Mouse (Mus musculus): ENCODE results near the gene Vwc2l. TPM values are rescaled to one million over a fixed set of nuclear protein-coding genes. Genes with fewer than 3 reads are reported as not detected.

Gene Vwc2l
- not detected in 3 replicates for total RNA-seq (2017)

- no peak for ATAC-seq (replicated peaks; ENCODE audit: insufficient number of reproducible peaks, low FRiP score, low TSS enrichment, poor library complexity, severe bottlenecking)
Measured at GRCm38 (mm10) chr1:70725655-70726066, at the start of gene Vwc2l. TSS of gene Vwc2l (plus strand) at chr1:70725715.

GRCm38 (mm10) chr1:70692529-70692928 is 33.0 kb upstream of the Vwc2l start:
- ATAC-seq (replicated peaks; ENCODE audit: insufficient number of reproducible peaks, low FRiP score, low TSS enrichment, poor library complexity, severe bottlenecking), result no peak

- no peak for ATAC-seq (replicated peaks; ENCODE audit: insufficient number of reproducible peaks, low FRiP score, low TSS enrichment, poor library complexity, severe bottlenecking)
Measured at GRCm38 (mm10) chr1:70700270-70700669, 25.2 kb upstream of the Vwc2l start.

- no peak for ATAC-seq (replicated peaks; ENCODE audit: insufficient number of reproducible peaks, low FRiP score, low TSS enrichment, poor library complexity, severe bottlenecking)
Measured at GRCm38 (mm10) chr1:70703934-70704333, 21.6 kb upstream of the Vwc2l start.

- ATAC-seq (replicated peaks; ENCODE audit: insufficient number of reproducible peaks, low FRiP score, low TSS enrichment, poor library complexity, severe bottlenecking), result no peak
Measured at GRCm38 (mm10) chr1:70705821-70706220, 19.7 kb upstream of the Vwc2l start.

GRCm38 (mm10) chr1:70725045-70725444 is 470 bp upstream of the Vwc2l start:
- ATAC-seq (replicated peaks; ENCODE audit: insufficient number of reproducible peaks, low FRiP score, low TSS enrichment, poor library complexity, severe bottlenecking), result no peak

- ATAC-seq (replicated peaks; ENCODE audit: insufficient number of reproducible peaks, low FRiP score, low TSS enrichment, poor library complexity, severe bottlenecking), result no peak
Measured at GRCm38 (mm10) chr1:70787146-70787545, 61.6 kb downstream of the Vwc2l start.

- ATAC-seq (replicated peaks; ENCODE audit: insufficient number of reproducible peaks, low FRiP score, low TSS enrichment, poor library complexity, severe bottlenecking), result no peak
Measured at GRCm38 (mm10) chr1:70791636-70792035, 66.1 kb downstream of the Vwc2l start.

- no peak for ATAC-seq (replicated peaks; ENCODE audit: insufficient number of reproducible peaks, low FRiP score, low TSS enrichment, poor library complexity, severe bottlenecking)
Measured at GRCm38 (mm10) chr1:70795094-70795493, 69.6 kb downstream of the Vwc2l start.

GRCm38 (mm10) chr1:70803401-70803800 is 77.9 kb downstream of the Vwc2l start:
- no peak for ATAC-seq (replicated peaks; ENCODE audit: insufficient number of reproducible peaks, low FRiP score, low TSS enrichment, poor library complexity, severe bottlenecking)

GRCm38 (mm10) chr1:70823111-70823510 is 97.6 kb downstream of the Vwc2l start:
- ATAC-seq (replicated peaks; ENCODE audit: insufficient number of reproducible peaks, low FRiP score, low TSS enrichment, poor library complexity, severe bottlenecking), result no peak

- ATAC-seq (replicated peaks; ENCODE audit: insufficient number of reproducible peaks, low FRiP score, low TSS enrichment, poor library complexity, severe bottlenecking), result no peak
Measured at GRCm38 (mm10) chr1:70833262-70833661, 107.7 kb downstream of the Vwc2l start.

- ATAC-seq (replicated peaks; ENCODE audit: insufficient number of reproducible peaks, low FRiP score, low TSS enrichment, poor library complexity, severe bottlenecking), result no peak
Measured at GRCm38 (mm10) chr1:70842222-70842621, 116.7 kb downstream of the Vwc2l start.

- no peak for ATAC-seq (replicated peaks; ENCODE audit: insufficient number of reproducible peaks, low FRiP score, low TSS enrichment, poor library complexity, severe bottlenecking)
Measured at GRCm38 (mm10) chr1:70845276-70845675, 119.8 kb downstream of the Vwc2l start.

- no peak for ATAC-seq (replicated peaks; ENCODE audit: insufficient number of reproducible peaks, low FRiP score, low TSS enrichment, poor library complexity, severe bottlenecking)
Measured at GRCm38 (mm10) chr1:70851633-70852390, 126.3 kb downstream of the Vwc2l start.

- no peak for ATAC-seq (replicated peaks; ENCODE audit: insufficient number of reproducible peaks, low FRiP score, low TSS enrichment, poor library complexity, severe bottlenecking)
Measured at GRCm38 (mm10) chr1:70853446-70853845, 127.9 kb downstream of the Vwc2l start.

GRCm38 (mm10) chr1:70855912-70856311 is 130.4 kb downstream of the Vwc2l start:
- no peak for ATAC-seq (replicated peaks; ENCODE audit: insufficient number of reproducible peaks, low FRiP score, low TSS enrichment, poor library complexity, severe bottlenecking)

GRCm38 (mm10) chr1:70861672-70862071 is 136.2 kb downstream of the Vwc2l start:
- ATAC-seq (replicated peaks; ENCODE audit: insufficient number of reproducible peaks, low FRiP score, low TSS enrichment, poor library complexity, severe bottlenecking), result no peak

GRCm38 (mm10) chr1:70866137-70866536 is 140.6 kb downstream of the Vwc2l start:
- no peak for ATAC-seq (replicated peaks; ENCODE audit: insufficient number of reproducible peaks, low FRiP score, low TSS enrichment, poor library complexity, severe bottlenecking)

- ATAC-seq (replicated peaks; ENCODE audit: insufficient number of reproducible peaks, low FRiP score, low TSS enrichment, poor library complexity, severe bottlenecking), result no peak
Measured at GRCm38 (mm10) chr1:70880496-70880895, 155.0 kb downstream of the Vwc2l start.

- ATAC-seq (replicated peaks; ENCODE audit: insufficient number of reproducible peaks, low FRiP score, low TSS enrichment, poor library complexity, severe bottlenecking), result no peak
Measured at GRCm38 (mm10) chr1:70881269-70881668, 155.8 kb downstream of the Vwc2l start.

Measured in monocyte, adult 5-6 weeks (primary cell).